ENCODE assay signal across 22 mouse cellular contexts in the genomic region with DNA sequence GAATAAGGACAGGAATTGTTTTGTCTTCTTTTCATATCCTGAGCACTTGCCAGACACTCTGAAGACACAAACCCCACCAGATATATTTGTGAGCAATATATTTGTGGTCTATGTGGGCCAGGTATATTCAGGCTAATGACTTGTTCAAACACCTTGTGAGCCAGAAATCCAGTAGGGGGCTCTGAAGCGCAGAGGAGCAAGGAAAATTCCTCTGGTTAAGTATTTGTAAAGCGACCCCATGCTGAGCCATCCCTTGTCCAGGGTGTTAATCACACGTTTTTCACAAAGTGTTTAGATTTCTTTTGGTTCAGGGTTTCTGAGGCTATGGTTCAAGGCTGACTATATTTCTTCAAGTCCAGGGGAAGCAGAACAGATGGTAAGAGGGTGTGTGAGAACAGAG.
DNase-seq lines count a peak whose midpoint lies in the region; ATAC-seq and TF ChIP-seq lines count a peak whose summit lies in the region.
"Had no signal": no experiment of that assay in that cellular context is flagged by ENCODE, and none has a peak within 500 bp of the region (broad histone marks: within the 10 kb centered on the region; RNA-seq: fewer than 3 reads in every experiment).

No protein-coding gene starts in this region.

- H3K27me3 ChIP-seq in heart, embryonic 10.5 days (ENCODE audit: insufficient read depth, poor library complexity, severe bottlenecking): 0 out of 2 replicates have a peak, but pooled peaks cover 4% of the 10 kb centered on the region
- no peaks in the 10 kb centered on the region for H3K27me3 ChIP-seq in lung, postnatal 0 days (replicated peaks; ENCODE audit: insufficient read depth, low read length)
- H3K27me3 ChIP-seq in stomach, postnatal 0 days (ENCODE audit: control insufficient read depth, insufficient read depth, low read length): no peaks in the 10 kb centered on the region
- H3K27me3 ChIP-seq: forebrain, embryonic 15.5 days had no signal

- WGBS in heart, embryonic 10.5 days: 31% methylated on average over 3 of the region's 3 CpGs
- 19% methylated on average over 3 of the region's 3 CpGs for WGBS in lung, postnatal 0 days
- WGBS in stomach, postnatal 0 days: 28% methylated on average over 3 of the region's 3 CpGs

- intact Hi-C loops in heart, postnatal 36 days (cut with DNase I): no loop called here

- no peak for TF ChIP-seq EP300 in lung, postnatal 0 days (IDR thresholded peaks at IDR 0.05)
- no peak for TF ChIP-seq EP300 in stomach, postnatal 0 days (optimal IDR thresholded peaks at IDR 0.05)

- H3K9ac ChIP-seq in lung, postnatal 0 days (replicated peaks; ENCODE audit: low read depth): no peak overlapping the region
- no peak overlapping the region for H3K9ac ChIP-seq in stomach, postnatal 0 days (ENCODE audit: low read length)
- H3K9ac ChIP-seq: embryonic facial prominence, embryonic 13.5 days; forebrain, embryonic 15.5 days; heart, embryonic 12.5 days; hindbrain, embryonic 14.5 days; neural tube, embryonic 13.5 days had no signal

- peak overlapping the region; percentile 59; the same call in 1 of the 2 replicates for H3K27ac ChIP-seq in heart, embryonic 10.5 days
- no peak overlapping the region for H3K27ac ChIP-seq in lung, postnatal 0 days (ENCODE audit: low read length)
- no peak overlapping the region for H3K27ac ChIP-seq in stomach, postnatal 0 days (replicated peaks)
- H3K27ac ChIP-seq: embryonic facial prominence, embryonic 13.5 days; forebrain, embryonic 15.5 days; hindbrain, embryonic 14.5 days; limb, embryonic 10.5 days; macrophage; midbrain, embryonic 10.5 days; neural tube, embryonic 13.5 days had no signal

- no peak for ATAC-seq in lung, postnatal 0 days
- no peak for ATAC-seq in stomach, postnatal 0 days (ENCODE audit: low FRiP score, low TSS enrichment)
- no peak for ATAC-seq in activated CD4-positive, CD25-positive, alpha-beta regulatory T cell, adult 4 months
- ATAC-seq: forebrain, embryonic 15.5 days had no signal

- H3K4me1 ChIP-seq in heart, embryonic 10.5 days: peaks cover 24% of the 10 kb centered on the region
- H3K4me1 ChIP-seq in lung, postnatal 0 days (ENCODE audit: insufficient read depth, low read depth, low read length): no peaks in the 10 kb centered on the region
- H3K4me1 ChIP-seq in stomach, postnatal 0 days (replicated peaks; ENCODE audit: control insufficient read depth, insufficient read depth): no peaks in the 10 kb centered on the region; the same call in 1 of the 2 replicates

- H3K36me3 ChIP-seq in heart, embryonic 10.5 days: no peaks in the 10 kb centered on the region
- H3K36me3 ChIP-seq in lung, postnatal 0 days (ENCODE audit: insufficient read depth, low read length): no peaks in the 10 kb centered on the region
- H3K36me3 ChIP-seq in stomach, postnatal 0 days (ENCODE audit: control insufficient read depth, insufficient read depth, low read length): no peaks in the 10 kb centered on the region
- H3K36me3 ChIP-seq: embryonic facial prominence, embryonic 13.5 days; forebrain, embryonic 15.5 days; heart, embryonic 12.5 days; limb, embryonic 10.5 days; midbrain, embryonic 10.5 days; neural tube, embryonic 13.5 days had no signal

- H3K9me3 ChIP-seq in heart, embryonic 10.5 days: no peaks in the 10 kb centered on the region
- H3K9me3 ChIP-seq in lung, postnatal 0 days (ENCODE audit: low read length): no peaks in the 10 kb centered on the region
- no peaks in the 10 kb centered on the region for H3K9me3 ChIP-seq in stomach, postnatal 0 days (ENCODE audit: control insufficient read depth, low read length)
- H3K9me3 ChIP-seq: embryonic facial prominence, embryonic 13.5 days; forebrain, embryonic 15.5 days; heart, embryonic 12.5 days; limb, embryonic 10.5 days; midbrain, embryonic 10.5 days; neural tube, embryonic 13.5 days had no signal

- no peak overlapping the region for H3K4me2 ChIP-seq in lung, postnatal 0 days (replicated peaks; ENCODE audit: low read depth, low read length)
- H3K4me2 ChIP-seq in stomach, postnatal 0 days (replicated peaks; ENCODE audit: low read depth): no peak overlapping the region
- H3K4me2 ChIP-seq: embryonic facial prominence, embryonic 13.5 days; forebrain, embryonic 15.5 days; heart, embryonic 12.5 days; hindbrain, embryonic 14.5 days; neural tube, embryonic 13.5 days had no signal

- H3K4me3 ChIP-seq in heart, embryonic 10.5 days: no peak overlapping the region
- no peak overlapping the region for H3K4me3 ChIP-seq in lung, postnatal 0 days (ENCODE audit: low read depth, low read length)
- H3K4me3 ChIP-seq in stomach, postnatal 0 days (ENCODE audit: low read depth, low read length): no peak overlapping the region
- H3K4me3 ChIP-seq: embryonic facial prominence, embryonic 13.5 days; forebrain, embryonic 15.5 days; heart, embryonic 12.5 days; limb, embryonic 10.5 days; midbrain, embryonic 10.5 days; neural tube, embryonic 13.5 days had no signal

- DNase-seq in heart, embryonic 10.5 days (ENCODE audit: low spot score): no peak
- DNase-seq in heart, postnatal 36 days: no peak
- DNase-seq in lung, postnatal 0 days (ENCODE audit: low spot score): no peak
- DNase-seq in lung, postnatal 14 days: no peak
- peak; percentile 57 for DNase-seq in R1 (ENCODE audit: low read depth, low spot score)
- DNase-seq in stomach, postnatal 0 days (ENCODE audit: low spot score): no peak
- no peak for DNase-seq in thymus, postnatal 25 days
- DNase-seq: cerebellum, adult 2 months; heart, postnatal 14 days; kidney, adult 11 months; kidney, postnatal 10 days; right cerebral cortex, adult 18-20 months; thymus, adult 18-20 months had no signal

- peak; percentile 42 for TF ChIP-seq CTCF in lung, postnatal 0 days (IDR thresholded peaks at IDR 0.05)
- TF ChIP-seq CTCF in stomach, postnatal 0 days (IDR thresholded peaks at IDR 0.05; ENCODE audit: low read depth): peak; percentile 33
